Mouse (Mus musculus) G1E (cell line): ENCODE data around the gene Pms2.

Experiments used
- CTCF ChIP-seq: IDR thresholded peaks from 2 replicates; pipeline ENCODE4 v1.5.1; 2012; ENCODE audit warnings: low read depth, low read length, inconsistent platforms, mixed read lengths
- GATA2 ChIP-seq: IDR thresholded peaks from 2 replicates; pipeline ENCODE4 v1.6.1; 2012; ENCODE audit warnings: low read depth, low read length, inconsistent platforms, borderline replicate concordance
- TAL1 ChIP-seq: conservative IDR thresholded peaks from 2 replicates; pipeline ENCODE4 v1.6.1; 2012; ENCODE audit warnings: low read depth, low read length, inconsistent platforms, mixed read lengths

GRCm38 (mm10) chr5:143908926-143909325, 838 bp upstream of the Pms2 start:
- TF ChIP-seq CTCF (no peak), GATA2 (no peak), TAL1 (no peak)
